Mouse (Mus musculus): ENCODE measurements at regions not wholly inside any gene's neighbourhood (a gene's known extent, or its start where the extent isn't known, plus 50 kb on each side); places are given as distances from the start of the nearest gene placed in this dataset.

- no peaks in the 10 kb centered on the region for H3K79me2 ChIP-seq (ENCODE audit: control insufficient read depth, insufficient read depth, low read length, poor library complexity)
- no peaks in the 10 kb centered on the region for H3K36me3 ChIP-seq (ENCODE audit: control insufficient read depth in 1 of 2, insufficient read depth in 2 of 2, low read length in 2 of 2)
- TF ChIP-seq GABPA (IDR thresholded peaks at IDR 0.05; ENCODE audit: low read depth, low read length) (no peak), SMC3 (IDR thresholded peaks at IDR 0.05; ENCODE audit: low read depth, low read length) (no peak), ZC3H11A (IDR thresholded peaks at IDR 0.05; ENCODE audit: low read depth, low read length) (no peak), CTCF (IDR thresholded peaks at IDR 0.05 in 2 of 3, conservative IDR thresholded peaks at IDR 0.05 in 1 of 3; ENCODE audit: control insufficient read depth in 1 of 3, insufficient read depth in 1 of 3, low read depth in 2 of 3, low read length in 3 of 3, poor library complexity in 1 of 3, severe bottlenecking in 1 of 3) (no peak), MAX (IDR thresholded peaks at IDR 0.05; ENCODE audit: low read length) (no peak), ETS1 (IDR thresholded peaks at IDR 0.05; ENCODE audit: low read depth, low read length) (no peak), NELFE (IDR thresholded peaks at IDR 0.05; ENCODE audit: low read depth, low read length) (no peak), SIN3A (IDR thresholded peaks at IDR 0.05; ENCODE audit: low read length) (no peak), POLR2AphosphoS5 (IDR thresholded peaks at IDR 0.05; ENCODE audit: borderline replicate concordance, low read depth, low read length) (no peak), TBP (IDR thresholded peaks at IDR 0.05; ENCODE audit: low read depth, low read length) (no peak), MAFK (IDR thresholded peaks at IDR 0.05; ENCODE audit: borderline replicate concordance, low read depth, low read length) (no peak)
- H3K9ac ChIP-seq (ENCODE audit: control insufficient read depth, low read depth, low read length, poor library complexity, severe bottlenecking), result no peak overlapping the region
- H3K9me3 ChIP-seq (replicated peaks; ENCODE audit: insufficient read depth, low read length), result no peaks in the 10 kb centered on the region
- no peaks in the 10 kb centered on the region for H3K4me1 ChIP-seq (ENCODE audit: control insufficient read depth in 1 of 2, insufficient read depth in 2 of 2, low read length in 2 of 2)
- H3K27me3 ChIP-seq (ENCODE audit: control insufficient read depth in 1 of 2, insufficient read depth in 2 of 2, low read length in 2 of 2), result no peaks in the 10 kb centered on the region
- DNase-seq (ENCODE audit: low read depth, low spot score), result no peak
- no peak overlapping the region for H3K4me3 ChIP-seq (ENCODE audit: control insufficient read depth in 1 of 2, insufficient read depth in 1 of 2, low read depth in 2 of 2, low read length in 2 of 2)
- no peak overlapping the region for H3K27ac ChIP-seq (ENCODE audit: control insufficient read depth, low read depth, low read length)
These were observed 78.4 kb upstream of the Pabpc6 start for GRCm38 (mm10) chr17:9747893-9748292.

- Histone ChIP-seq H3K9ac (ENCODE audit: control insufficient read depth, low read depth, low read length, poor library complexity, severe bottlenecking) (no peak overlapping the region), H3K27ac (ENCODE audit: control insufficient read depth, low read depth, low read length) (no peak overlapping the region), H3K4me1 (ENCODE audit: control insufficient read depth in 1 of 2, insufficient read depth in 2 of 2, low read length in 2 of 2) (no peaks in the 10 kb centered on the region), H3K79me2 (ENCODE audit: control insufficient read depth, insufficient read depth, low read length, poor library complexity) (no peaks in the 10 kb centered on the region), H3K36me3 (ENCODE audit: control insufficient read depth in 1 of 2, insufficient read depth in 2 of 2, low read length in 2 of 2) (no peaks in the 10 kb centered on the region), H3K4me3 (ENCODE audit: control insufficient read depth in 1 of 2, insufficient read depth in 1 of 2, low read depth in 2 of 2, low read length in 2 of 2) (no peak overlapping the region), H3K9me3 (replicated peaks; ENCODE audit: insufficient read depth, low read length) (no peaks in the 10 kb centered on the region), H3K27me3 (ENCODE audit: control insufficient read depth in 1 of 2, insufficient read depth in 2 of 2, low read length in 2 of 2) (no peaks in the 10 kb centered on the region)
- TF ChIP-seq SIN3A (IDR thresholded peaks at IDR 0.05; ENCODE audit: low read length) (no peak), POLR2AphosphoS5 (IDR thresholded peaks at IDR 0.05; ENCODE audit: borderline replicate concordance, low read depth, low read length) (no peak), MXI1 (IDR thresholded peaks at IDR 0.05; ENCODE audit: low read depth, low read length) (no peak), USF1 (IDR thresholded peaks at IDR 0.05; ENCODE audit: low read depth, low read length) (no peak), KAT2A (conservative IDR thresholded peaks at IDR 0.05; ENCODE audit: low read depth, low read length) (no peak)
- no peak for DNase-seq (ENCODE audit: low read depth, low spot score)
These were observed 73.8 kb upstream of the Pabpc6 start for GRCm38 (mm10) chr17:9743342-9743741.

GRCm38 (mm10) chr17:9741321-9741720, 71.8 kb upstream of the Pabpc6 start:
- DNase-seq (ENCODE audit: low read depth, low spot score), result no peak

More at GRCm38 (mm10) chr17:9741321-9741720, 71.8 kb upstream of the Pabpc6 start:
- no peak overlapping the region for H3K4me3 ChIP-seq (ENCODE audit: control insufficient read depth in 1 of 2, insufficient read depth in 1 of 2, low read depth in 2 of 2, low read length in 2 of 2)
- H3K36me3 ChIP-seq (ENCODE audit: control insufficient read depth in 1 of 2, insufficient read depth in 2 of 2, low read length in 2 of 2), result no peaks in the 10 kb centered on the region
- H3K79me2 ChIP-seq (ENCODE audit: control insufficient read depth, insufficient read depth, low read length, poor library complexity), result no peaks in the 10 kb centered on the region
- H3K9me3 ChIP-seq (replicated peaks; ENCODE audit: insufficient read depth, low read length), result no peaks in the 10 kb centered on the region
- H3K4me1 ChIP-seq (ENCODE audit: control insufficient read depth in 1 of 2, insufficient read depth in 2 of 2, low read length in 2 of 2), result no peaks in the 10 kb centered on the region
- no peaks in the 10 kb centered on the region for H3K27me3 ChIP-seq (ENCODE audit: control insufficient read depth in 1 of 2, insufficient read depth in 2 of 2, low read length in 2 of 2)
- TF ChIP-seq ZNF384 (IDR thresholded peaks at IDR 0.05; ENCODE audit: low read depth, low read length), result no peak
- TF ChIP-seq RCOR1 (IDR thresholded peaks at IDR 0.05; ENCODE audit: low read depth, low read length), result no peak
- TF ChIP-seq POLR2AphosphoS5 (IDR thresholded peaks at IDR 0.05; ENCODE audit: borderline replicate concordance, low read depth, low read length), result no peak
- TF ChIP-seq POLR2A (IDR thresholded peaks at IDR 0.05; ENCODE audit: control insufficient read depth in 1 of 2, insufficient read depth in 1 of 2, low read depth in 1 of 2, low read length in 2 of 2, poor library complexity in 1 of 2), result no peak
- no peak for TF ChIP-seq ELF1 (IDR thresholded peaks at IDR 0.05; ENCODE audit: low read depth, low read length)
- no peak for TF ChIP-seq MYB (IDR thresholded peaks at IDR 0.05; ENCODE audit: low read depth, low read length)
- TF ChIP-seq MAFK (IDR thresholded peaks at IDR 0.05; ENCODE audit: borderline replicate concordance, low read depth, low read length), result no peak
- TF ChIP-seq TAL1 (IDR thresholded peaks at IDR 0.05; ENCODE audit: low read length), result no peak
- no peak for TF ChIP-seq NELFE (IDR thresholded peaks at IDR 0.05; ENCODE audit: low read depth, low read length)
- TF ChIP-seq UBTF (IDR thresholded peaks at IDR 0.05; ENCODE audit: borderline replicate concordance, insufficient read depth, low read depth, low read length), result no peak
- no peak for TF ChIP-seq GABPA (IDR thresholded peaks at IDR 0.05; ENCODE audit: low read depth, low read length)
- no peak for TF ChIP-seq HCFC1 (IDR thresholded peaks at IDR 0.05; ENCODE audit: low read depth, low read length)
- no peak for TF ChIP-seq E2F4 (IDR thresholded peaks at IDR 0.05; ENCODE audit: borderline replicate concordance, low read depth, low read length)
- TF ChIP-seq BHLHE40 (IDR thresholded peaks at IDR 0.05; ENCODE audit: borderline replicate concordance, low read depth, low read length), result no peak
- TF ChIP-seq RAD21 (IDR thresholded peaks at IDR 0.05; ENCODE audit: low read depth, low read length), result no peak
- no peak for TF ChIP-seq MAX (IDR thresholded peaks at IDR 0.05; ENCODE audit: low read length)
- no peak for TF ChIP-seq SIN3A (IDR thresholded peaks at IDR 0.05; ENCODE audit: low read length)
- no peak for TF ChIP-seq CTCF (IDR thresholded peaks at IDR 0.05 in 2 of 3, conservative IDR thresholded peaks at IDR 0.05 in 1 of 3; ENCODE audit: control insufficient read depth in 1 of 3, insufficient read depth in 1 of 3, low read depth in 2 of 3, low read length in 3 of 3, poor library complexity in 1 of 3, severe bottlenecking in 1 of 3)
- no peak for TF ChIP-seq EP300 (IDR thresholded peaks at IDR 0.05; ENCODE audit: low read depth in 1 of 2, low read length in 2 of 2)
- H3K27ac ChIP-seq (ENCODE audit: control insufficient read depth, low read depth, low read length), result no peak overlapping the region
- H3K9ac ChIP-seq (ENCODE audit: control insufficient read depth, low read depth, low read length, poor library complexity, severe bottlenecking), result no peak overlapping the region
